Mouse (Mus musculus): Measurements from ENCODE around the gene Sept9. TPM values are rescaled to one million over a fixed set of nuclear protein-coding genes. Genes with fewer than 3 reads are reported as not detected.

Sept9 gene
- polyA plus RNA-seq, 1 experiment from 2014 or later, result 123 TPM

GRCm38 (mm10) chr11:117185076-117185933, 14.2 kb upstream of the Sept9 start:
- no peaks in the 10 kb centered on the region for H3K27me3 ChIP-seq (ENCODE audit: insufficient read depth, low read length)
- ATAC-seq (ENCODE audit: low FRiP score, low TSS enrichment), result peak; percentile 80
- 17% methylated on average over 21 of the region's 21 CpGs for WGBS
- peaks cover 10% of the 10 kb centered on the region for H3K9me3 ChIP-seq (ENCODE audit: low read length)
- H3K4me2 ChIP-seq (replicated peaks; ENCODE audit: low read depth, low read length), result peak overlapping the region; percentile 34
- no peak overlapping the region for H3K4me3 ChIP-seq (ENCODE audit: low read length)
- H3K4me1 ChIP-seq (ENCODE audit: insufficient read depth, low read length), result peaks cover 21% of the 10 kb centered on the region
- H3K36me3 ChIP-seq (ENCODE audit: insufficient read depth, low read length), result no peaks in the 10 kb centered on the region
- H3K27ac ChIP-seq (ENCODE audit: low read length), result peak overlapping the region; percentile 89
- no peak overlapping the region for H3K9ac ChIP-seq (replicated peaks; ENCODE audit: low read length)

DNA sequence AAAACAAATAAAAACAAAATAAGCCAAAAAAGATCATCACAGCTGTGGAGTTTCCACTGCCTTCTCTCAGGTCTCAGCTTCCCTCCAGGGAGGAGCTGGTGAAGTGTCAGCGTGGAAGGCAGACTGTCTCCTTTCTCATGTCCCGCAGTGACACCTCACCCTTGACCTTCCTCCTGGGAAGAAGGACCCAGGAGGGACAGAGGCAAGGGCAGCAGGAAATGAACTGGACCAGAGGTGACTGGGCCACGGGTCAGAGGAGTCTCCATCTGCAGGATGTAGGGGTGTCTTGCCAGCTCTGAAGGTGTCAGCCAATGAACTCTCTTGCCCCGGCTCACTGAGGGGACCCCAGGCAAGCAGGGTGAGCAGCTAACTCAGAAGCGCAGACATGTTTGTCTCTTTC, 7.9 kb upstream of the Sept9 start:
- Histone ChIP-seq H3K4me2 (replicated peaks; ENCODE audit: low read depth, low read length) (no peak overlapping the region), H3K36me3 (ENCODE audit: insufficient read depth, low read length) (no peaks in the 10 kb centered on the region), H3K4me3 (ENCODE audit: low read length) (no peak overlapping the region), H3K27me3 (ENCODE audit: insufficient read depth, low read length) (no peaks in the 10 kb centered on the region), H3K27ac (ENCODE audit: low read length) (no peak overlapping the region), H3K9me3 (ENCODE audit: low read length) (no peaks in the 10 kb centered on the region), H3K9ac (replicated peaks; ENCODE audit: low read length) (no peak overlapping the region), H3K4me1 (ENCODE audit: insufficient read depth, low read length) (no peaks in the 10 kb centered on the region)
- no peak for ATAC-seq (ENCODE audit: low FRiP score, low TSS enrichment)
- 37% methylated on average over 5 of the region's 5 CpGs for WGBS

- Histone ChIP-seq H3K36me3 (ENCODE audit: insufficient read depth, low read length) (no peaks in the 10 kb centered on the region), H3K9ac (replicated peaks; ENCODE audit: low read length) (no peak overlapping the region), H3K9me3 (ENCODE audit: low read length) (no peaks in the 10 kb centered on the region), H3K27me3 (ENCODE audit: insufficient read depth, low read length) (peaks cover 3% of the 10 kb centered on the region; the same call in 1 of the 2 replicates), H3K4me3 (ENCODE audit: low read length) (no peak overlapping the region), H3K27ac (ENCODE audit: low read length) (no peak overlapping the region), H3K4me2 (replicated peaks; ENCODE audit: low read depth, low read length) (no peak overlapping the region), H3K4me1 (ENCODE audit: insufficient read depth, low read length) (peaks cover 3% of the 10 kb centered on the region; the same call in 1 of the 2 replicates)
- ATAC-seq (ENCODE audit: low FRiP score, low TSS enrichment), result 0 out of 2 replicates have a peak, but pooled peaks have one; percentile 59
- WGBS, result 49% methylated on average over 11 of the region's 11 CpGs
Measured at GRCm38 (mm10) chr11:117194475-117194937, 5.0 kb upstream of the Sept9 start.

- Histone ChIP-seq H3K27ac (ENCODE audit: low read length) (no peak overlapping the region), H3K4me2 (replicated peaks; ENCODE audit: low read depth, low read length) (no peak overlapping the region), H3K4me3 (ENCODE audit: low read length) (no peak overlapping the region), H3K36me3 (ENCODE audit: insufficient read depth, low read length) (no peaks in the 10 kb centered on the region), H3K4me1 (ENCODE audit: insufficient read depth, low read length) (peaks cover 10% of the 10 kb centered on the region; the same call in 1 of the 2 replicates), H3K9me3 (ENCODE audit: low read length) (no peaks in the 10 kb centered on the region), H3K9ac (replicated peaks; ENCODE audit: low read length) (no peak overlapping the region), H3K27me3 (ENCODE audit: insufficient read depth, low read length) (peaks cover 7% of the 10 kb centered on the region; the same call in 1 of the 2 replicates)
- WGBS, result 83% methylated on average over 6 of the region's 6 CpGs
- ATAC-seq (ENCODE audit: low FRiP score, low TSS enrichment), result no peak
Measured at GRCm38 (mm10) chr11:117195616-117196015, 3.8 kb upstream of the Sept9 start.

DNA sequence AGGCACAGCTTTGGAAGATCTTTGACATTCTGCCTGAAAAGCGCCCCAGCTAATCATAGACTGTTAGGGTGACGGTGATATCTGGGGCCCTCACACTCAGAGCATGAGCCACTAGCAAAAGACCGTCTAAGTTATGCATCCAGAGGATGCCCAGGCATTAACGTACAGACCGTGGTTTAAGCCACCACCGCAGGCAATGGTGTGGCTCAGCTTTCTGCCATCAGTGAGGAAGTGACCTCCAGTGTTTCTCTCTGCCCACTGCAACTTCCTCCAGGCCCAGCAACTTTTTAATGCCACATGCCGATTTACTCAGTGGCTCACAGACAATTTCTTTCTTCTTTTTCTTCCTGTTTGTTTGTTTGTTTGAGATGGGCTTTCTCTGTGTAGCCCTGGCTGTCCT, 2.8 kb upstream of the Sept9 start:
- no peak overlapping the region for H3K9ac ChIP-seq (replicated peaks; ENCODE audit: low read length)
- no peaks in the 10 kb centered on the region for H3K9me3 ChIP-seq (ENCODE audit: low read length)
- no peak for ATAC-seq (ENCODE audit: low FRiP score, low TSS enrichment)
- H3K4me2 ChIP-seq (replicated peaks; ENCODE audit: low read depth, low read length), result no peak overlapping the region
- WGBS, result 85% methylated on average over 7 of the region's 7 CpGs
- H3K4me1 ChIP-seq (ENCODE audit: insufficient read depth, low read length), result peaks cover 10% of the 10 kb centered on the region; the same call in 1 of the 2 replicates
- H3K27ac ChIP-seq (ENCODE audit: low read length), result no peak overlapping the region
- H3K4me3 ChIP-seq (ENCODE audit: low read length), result no peak overlapping the region
- no peaks in the 10 kb centered on the region for H3K36me3 ChIP-seq (ENCODE audit: insufficient read depth, low read length)
- H3K27me3 ChIP-seq (ENCODE audit: insufficient read depth, low read length), result peaks cover 7% of the 10 kb centered on the region; the same call in 1 of the 2 replicates

DNA sequence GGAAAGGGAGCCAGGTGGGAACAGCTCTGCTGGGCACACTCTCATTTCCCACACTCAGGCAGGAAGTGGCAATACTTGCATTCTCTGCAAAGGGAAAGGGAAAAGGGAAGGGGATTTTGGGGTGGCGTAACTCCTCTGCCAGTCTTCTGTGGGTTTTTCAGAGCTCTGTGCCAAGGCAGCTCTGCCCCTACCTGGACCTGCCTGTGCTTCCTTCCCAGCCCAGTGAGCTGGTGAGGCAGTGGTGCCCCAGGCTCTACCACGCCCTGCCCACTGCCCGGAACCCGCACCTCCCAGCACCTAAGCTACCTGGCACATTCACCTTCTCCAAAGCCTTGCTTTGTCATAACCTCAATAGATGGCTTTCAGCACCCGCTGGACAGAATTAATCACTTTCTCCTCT, 1.3 kb upstream of the Sept9 start:
- Histone ChIP-seq H3K27me3 (ENCODE audit: insufficient read depth, low read length) (peaks cover 7% of the 10 kb centered on the region; the same call in 1 of the 2 replicates), H3K27ac (ENCODE audit: low read length) (no peak overlapping the region), H3K4me1 (ENCODE audit: insufficient read depth, low read length) (peaks cover 13% of the 10 kb centered on the region), H3K9ac (replicated peaks; ENCODE audit: low read length) (no peak overlapping the region), H3K36me3 (ENCODE audit: insufficient read depth, low read length) (no peaks in the 10 kb centered on the region), H3K4me3 (ENCODE audit: low read length) (no peak overlapping the region), H3K9me3 (ENCODE audit: low read length) (no peaks in the 10 kb centered on the region), H3K4me2 (replicated peaks; ENCODE audit: low read depth, low read length) (no peak overlapping the region)
- no peak for ATAC-seq (ENCODE audit: low FRiP score, low TSS enrichment)
- 76% methylated on average over 5 of the region's 5 CpGs for WGBS

- H3K9me3 ChIP-seq (ENCODE audit: low read length), result no peaks in the 10 kb centered on the region
- no peak overlapping the region for H3K27ac ChIP-seq (ENCODE audit: low read length)
- no peaks in the 10 kb centered on the region for H3K36me3 ChIP-seq (ENCODE audit: insufficient read depth, low read length)
- H3K9ac ChIP-seq (replicated peaks; ENCODE audit: low read length), result no peak overlapping the region
- H3K4me2 ChIP-seq (replicated peaks; ENCODE audit: low read depth, low read length), result no peak overlapping the region
- peaks cover 7% of the 10 kb centered on the region; the same call in 1 of the 2 replicates for H3K27me3 ChIP-seq (ENCODE audit: insufficient read depth, low read length)
- peaks cover 34% of the 10 kb centered on the region for H3K4me1 ChIP-seq (ENCODE audit: insufficient read depth, low read length)
- ATAC-seq (ENCODE audit: low FRiP score, low TSS enrichment), result no peak
- H3K4me3 ChIP-seq (ENCODE audit: low read length), result no peak overlapping the region
- 87% methylated on average over 12 of the region's 12 CpGs for WGBS
Measured at GRCm38 (mm10) chr11:117201846-117202245, 2.4 kb downstream of the Sept9 start.

DNA sequence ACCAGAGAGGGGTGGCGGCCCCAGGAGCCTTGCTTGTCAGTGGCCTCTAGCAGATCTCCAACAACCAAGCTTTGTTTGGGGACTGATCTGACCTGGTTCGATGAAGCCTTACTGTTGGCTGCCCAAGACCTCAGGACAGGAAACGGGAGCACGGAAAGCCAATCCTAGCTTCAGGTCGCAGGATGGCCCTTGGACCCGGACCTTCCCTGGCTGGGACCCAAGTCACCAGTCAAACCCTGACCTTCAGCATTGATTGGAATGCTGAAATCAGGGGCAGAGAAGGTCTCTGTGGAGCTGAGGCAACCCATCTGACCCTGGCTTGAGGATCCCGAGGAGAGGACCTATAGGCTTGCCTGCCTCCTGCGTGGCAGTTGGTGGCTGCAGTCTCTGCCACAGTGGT, 5.1 kb downstream of the Sept9 start:
- no peak overlapping the region for H3K9ac ChIP-seq (replicated peaks; ENCODE audit: low read length)
- no peaks in the 10 kb centered on the region for H3K36me3 ChIP-seq (ENCODE audit: insufficient read depth, low read length)
- no peaks in the 10 kb centered on the region for H3K9me3 ChIP-seq (ENCODE audit: low read length)
- no peak overlapping the region for H3K4me3 ChIP-seq (ENCODE audit: low read length)
- H3K4me1 ChIP-seq (ENCODE audit: insufficient read depth, low read length), result peaks cover 53% of the 10 kb centered on the region
- ATAC-seq (ENCODE audit: low FRiP score, low TSS enrichment), result no peak
- H3K27me3 ChIP-seq (ENCODE audit: insufficient read depth, low read length), result peaks cover 3% of the 10 kb centered on the region; the same call in 1 of the 2 replicates
- WGBS, result 73% methylated on average over 8 of the region's 8 CpGs
- no peak overlapping the region for H3K27ac ChIP-seq (ENCODE audit: low read length)
- H3K4me2 ChIP-seq (replicated peaks; ENCODE audit: low read depth, low read length), result no peak overlapping the region

DNA sequence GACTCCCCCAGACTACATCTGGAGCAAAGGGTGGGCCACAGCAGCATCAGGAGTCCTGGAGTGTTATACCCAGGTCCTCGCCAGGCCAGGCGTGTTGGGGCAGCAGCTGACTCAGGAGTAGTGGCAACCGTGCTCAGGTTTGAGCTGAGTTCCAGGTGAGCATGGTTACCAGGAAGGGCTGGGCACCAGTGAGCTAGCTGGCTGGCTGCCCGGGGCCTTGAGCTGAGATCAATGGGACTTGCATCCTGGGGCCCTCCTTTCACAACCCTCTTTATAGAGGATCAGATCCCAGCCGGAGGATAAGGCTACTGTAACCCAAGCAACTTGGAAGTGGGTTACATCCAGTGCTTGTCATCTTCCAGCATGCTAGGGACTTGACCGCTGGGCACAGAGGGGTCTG, 5.6 kb downstream of the Sept9 start:
- WGBS, result 59% methylated on average over 6 of the region's 6 CpGs
- peaks cover 49% of the 10 kb centered on the region for H3K4me1 ChIP-seq (ENCODE audit: insufficient read depth, low read length)

DNA sequence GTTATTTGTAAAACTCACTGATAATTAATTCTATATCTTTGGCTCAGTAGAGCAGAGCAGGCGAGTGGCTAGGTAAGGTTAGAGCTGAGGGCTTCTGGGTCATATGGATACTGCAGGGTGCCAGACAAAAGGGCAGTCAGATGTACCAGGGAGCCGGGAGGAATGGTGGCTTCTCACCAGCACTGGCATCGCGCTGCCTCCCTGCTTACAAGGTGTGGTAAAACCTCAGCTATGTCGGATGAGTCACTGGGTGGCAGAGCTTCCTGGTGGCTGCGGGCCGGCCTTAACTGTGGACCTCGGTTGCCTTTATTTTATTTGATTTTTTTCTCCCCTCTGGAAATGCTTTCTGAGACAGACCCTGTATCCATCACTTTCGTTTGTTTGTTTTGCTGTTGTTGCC, 6.0 kb downstream of the Sept9 start:
- H3K36me3 ChIP-seq (ENCODE audit: insufficient read depth, low read length), result no peaks in the 10 kb centered on the region
- peaks cover 47% of the 10 kb centered on the region for H3K4me1 ChIP-seq (ENCODE audit: insufficient read depth, low read length)
- no peaks in the 10 kb centered on the region for H3K27me3 ChIP-seq (ENCODE audit: insufficient read depth, low read length)
- ATAC-seq (ENCODE audit: low FRiP score, low TSS enrichment), result no peak
- H3K9me3 ChIP-seq (ENCODE audit: low read length), result no peaks in the 10 kb centered on the region
- H3K4me3 ChIP-seq (ENCODE audit: low read length), result no peak overlapping the region
- H3K4me2 ChIP-seq (replicated peaks; ENCODE audit: low read depth, low read length), result no peak overlapping the region
- WGBS, result 73% methylated on average over 9 of the region's 9 CpGs
- no peak overlapping the region for H3K27ac ChIP-seq (ENCODE audit: low read length)
- H3K9ac ChIP-seq (replicated peaks; ENCODE audit: low read length), result no peak overlapping the region

More for the DNA sequence above, 5.6 kb downstream of the Sept9 start:
- no peaks in the 10 kb centered on the region for H3K27me3 ChIP-seq (ENCODE audit: insufficient read depth, low read length)
- H3K4me2 ChIP-seq (replicated peaks; ENCODE audit: low read depth, low read length), result no peak overlapping the region
- no peaks in the 10 kb centered on the region for H3K36me3 ChIP-seq (ENCODE audit: insufficient read depth, low read length)
- no peak overlapping the region for H3K9ac ChIP-seq (replicated peaks; ENCODE audit: low read length)
- no peak overlapping the region for H3K4me3 ChIP-seq (ENCODE audit: low read length)
- no peak overlapping the region for H3K27ac ChIP-seq (ENCODE audit: low read length)
- no peaks in the 10 kb centered on the region for H3K9me3 ChIP-seq (ENCODE audit: low read length)
- ATAC-seq (ENCODE audit: low FRiP score, low TSS enrichment), result no peak; the same call in 1 of the 2 replicates

Measured in kidney, embryonic 16.5 days (tissue).